Mouse (Mus musculus) embryonic fibroblast, embryonic 13.5 days (primary cell): ENCODE measurements around the gene Pnrc2.

ENCODE experiments used
- CTCF ChIP-seq: IDR thresholded peaks from 2 replicates; pipeline ENCODE4 v1.5.1; 2011; ENCODE audit warnings: mild to moderate bottlenecking, control low read depth, low read length, moderate library complexity, borderline replicate concordance; ENCODE audit not compliant: insufficient read depth
- POLR2A ChIP-seq: IDR thresholded peaks from 2 replicates; pipeline ENCODE4 v1.6.1; 2011; ENCODE audit warnings: low read depth, mild to moderate bottlenecking, control low read depth, low read length, moderate library complexity

- no peak for TF ChIP-seq CTCF
- no peak for TF ChIP-seq POLR2A
Observed at GRCm38 (mm10) chr4:135889146-135889883, 15.7 kb upstream of the Pnrc2 start.
